Mouse (Mus musculus) erythroid progenitor cell, adult 5-6 weeks (primary cell): ENCODE results near the gene Tmprss11d. TPM values are rescaled to one million over a fixed set of nuclear protein-coding genes. Genes with fewer than 3 reads are reported as not detected.
"Not testable (repeated sequence)": the region's sequence is repeated elsewhere in the genome, so short reads cannot be mapped to it uniquely, and the experiment has no call there.

Experiments used
- ATAC-seq: replicated peaks from 2 replicates; pipeline ENCODE4 v1.8.0; 2016; ENCODE audit warnings: moderate number of reproducible peaks, mild to moderate bottlenecking, moderate TSS enrichment, inconsistent platforms; ENCODE audit not compliant: poor library complexity, low FRiP score, severe bottlenecking
- total RNA-seq, 2 experiments: library from RNA; stranded (forward) in 1 of 2; stranded (reverse) in 1 of 2; fragments of 150-400 nt in 1 of 2; fragments of 186-747, 209-891 nt in 1 of 2; gene quantifications; 2 replicates each; pipeline versions ENCODE4 v1.2.3 to v1.2.4; 2015 to 2017; ENCODE audit warnings: low replicate concordance in 2 of 2

Tmprss11d gene
- total RNA-seq (2015; ENCODE audit: low replicate concordance) (not detected in 2 replicates), total RNA-seq (2017; ENCODE audit: low replicate concordance) (not detected in 2 replicates)

DNA sequence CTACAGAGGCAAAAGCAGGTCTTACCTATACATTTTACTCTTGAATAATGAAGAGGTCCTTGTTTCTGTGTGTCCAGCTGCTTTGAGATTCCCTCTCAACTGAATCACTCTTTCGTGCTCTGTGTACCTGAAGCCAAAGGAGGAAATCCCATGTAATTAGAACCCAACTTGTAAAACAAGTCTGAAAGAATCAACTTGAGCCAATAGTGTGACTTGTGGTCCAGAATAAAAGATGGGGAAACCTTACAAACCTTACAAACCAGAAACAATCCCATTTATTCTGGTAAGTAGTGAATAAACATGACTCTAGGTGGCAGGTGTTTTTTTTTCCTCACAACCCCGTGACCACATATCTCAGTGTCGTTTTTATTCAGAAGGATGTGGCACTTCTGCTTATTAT, at the start of gene Tmprss11d:
Gene Tmprss11d (minus strand): TSS at position 101 of the 400 bp plus-strand sequence.
- ATAC-seq, result no peak

- ATAC-seq, result no peak
These were observed 48.3 kb upstream of the Tmprss11d start for GRCm38 (mm10) chr5:86421323-86422028.

DNA sequence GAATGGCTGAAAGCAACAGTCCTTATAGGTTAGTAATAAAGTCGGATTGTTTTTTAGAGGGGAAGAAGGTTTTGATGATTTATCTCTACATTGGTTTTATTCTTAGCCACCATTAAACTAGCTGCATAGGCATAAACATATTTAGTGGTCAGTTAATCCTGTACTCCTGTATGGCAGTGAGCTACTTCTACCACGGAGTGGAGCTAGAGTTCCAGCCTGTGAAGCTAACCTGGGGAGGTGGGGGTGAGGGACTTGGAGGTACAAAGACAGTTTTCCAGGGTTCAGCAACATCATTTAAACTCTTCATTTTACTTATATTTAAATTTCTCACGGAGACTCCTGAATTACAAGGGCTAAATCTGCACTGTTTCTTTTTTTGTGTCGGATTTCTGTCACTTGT, 46.3 kb upstream of the Tmprss11d start:
- ATAC-seq, result no peak

GRCm38 (mm10) chr5:86414280-86414679, 41.1 kb upstream of the Tmprss11d start:
- no peak for ATAC-seq

- no peak for ATAC-seq
These were observed 37.6 kb upstream of the Tmprss11d start for GRCm38 (mm10) chr5:86410815-86411214.

GRCm38 (mm10) chr5:86407941-86408340, 34.7 kb upstream of the Tmprss11d start:
- ATAC-seq, result no peak

- ATAC-seq, result no peak
These were observed 34.0 kb upstream of the Tmprss11d start for GRCm38 (mm10) chr5:86407191-86407590.

DNA sequence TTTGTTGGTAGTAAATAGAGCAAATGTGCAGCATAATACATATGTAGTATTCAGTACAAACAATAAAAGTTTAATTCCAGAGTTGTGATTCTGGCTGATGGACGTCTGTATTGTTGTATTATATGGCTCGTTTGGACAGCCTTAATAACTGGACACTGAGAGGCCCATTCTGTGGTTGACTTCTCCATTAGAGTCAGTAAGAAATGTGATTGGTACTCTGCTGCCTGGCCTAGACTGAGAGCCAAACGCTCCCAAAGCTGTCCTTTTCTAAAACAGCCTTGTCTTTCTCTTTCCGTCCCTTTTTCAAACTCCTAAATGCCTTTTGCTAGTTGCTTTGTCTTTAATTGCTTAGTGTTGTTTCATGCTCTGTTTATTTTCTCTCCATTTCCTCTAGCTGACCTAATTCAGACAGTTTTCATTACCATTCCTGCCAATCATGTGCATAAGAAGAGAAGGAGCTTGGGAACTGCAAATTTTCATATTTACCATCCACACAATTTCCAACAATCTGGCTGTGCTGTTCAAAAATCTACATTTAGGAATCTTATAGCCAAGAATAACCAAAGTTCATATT, 13.7 kb downstream of the Tmprss11d start:
- ATAC-seq, result no peak

DNA sequence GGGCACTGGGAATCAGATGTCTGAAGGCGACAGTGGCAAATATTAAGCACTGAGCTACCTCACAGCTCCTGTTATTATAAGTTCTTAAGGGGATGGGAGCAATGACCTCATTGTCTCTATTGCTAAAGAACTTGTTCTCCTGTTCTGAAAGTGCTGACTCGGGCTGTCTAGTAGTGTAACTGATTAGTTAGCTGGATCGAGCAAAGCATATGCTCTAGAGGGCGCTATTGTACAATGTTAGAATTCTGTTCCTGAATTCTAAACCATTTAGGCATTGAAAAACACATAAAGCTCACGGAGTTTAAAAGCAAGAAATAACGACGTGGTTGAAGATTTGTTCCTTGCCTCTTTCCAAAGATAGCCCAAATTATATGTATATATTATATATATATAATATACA, 20.3 kb downstream of the Tmprss11d start:
- ATAC-seq, result no peak

DNA sequence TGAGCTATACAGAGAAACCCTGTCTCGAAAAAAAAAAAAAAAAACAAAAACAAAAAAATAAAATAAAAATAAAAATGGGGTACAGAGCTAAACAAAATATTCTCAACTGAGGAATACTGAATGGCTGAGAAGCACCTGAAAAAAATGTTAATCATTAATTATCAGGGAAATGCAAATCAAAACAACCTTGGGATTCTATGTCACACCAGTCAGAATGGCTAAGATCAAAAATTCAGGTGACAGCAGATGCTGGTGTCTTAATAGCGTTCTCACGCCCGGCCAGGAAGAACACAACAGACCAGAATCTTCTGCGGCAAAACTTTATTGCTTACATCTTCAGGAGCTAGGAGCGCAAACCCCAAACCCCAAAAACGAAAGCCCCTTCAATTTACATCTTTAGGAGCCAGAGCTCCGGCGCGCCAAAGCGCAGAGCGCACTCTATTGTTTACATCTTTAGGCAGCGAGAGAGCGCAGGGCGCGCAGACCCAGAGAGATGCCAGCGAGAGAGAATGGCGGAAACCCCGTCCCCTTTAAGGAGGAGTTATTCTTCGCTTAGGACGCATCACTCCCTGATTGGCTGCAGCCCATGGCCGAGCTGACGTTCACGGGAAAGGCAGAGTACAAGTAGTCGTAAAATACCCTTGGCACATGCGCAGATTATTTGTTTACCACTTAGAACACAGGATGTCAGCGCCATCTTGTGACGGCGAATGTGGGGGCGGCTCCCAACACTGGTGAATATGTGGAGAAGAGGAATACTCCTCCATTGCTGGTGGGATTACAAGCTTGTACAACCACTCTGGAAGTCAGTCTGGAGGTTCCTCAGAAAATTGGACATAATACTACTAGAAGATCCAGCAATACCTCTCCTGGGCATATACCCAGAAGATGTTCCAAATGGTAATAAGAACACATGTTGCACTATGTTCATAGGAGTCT, 54.9 kb downstream of the Tmprss11d start:
- not testable (repeated sequence) for ATAC-seq

GRCm38 (mm10) chr5:86306116-86306515, 67.1 kb downstream of the Tmprss11d start:
- no peak for ATAC-seq

DNA sequence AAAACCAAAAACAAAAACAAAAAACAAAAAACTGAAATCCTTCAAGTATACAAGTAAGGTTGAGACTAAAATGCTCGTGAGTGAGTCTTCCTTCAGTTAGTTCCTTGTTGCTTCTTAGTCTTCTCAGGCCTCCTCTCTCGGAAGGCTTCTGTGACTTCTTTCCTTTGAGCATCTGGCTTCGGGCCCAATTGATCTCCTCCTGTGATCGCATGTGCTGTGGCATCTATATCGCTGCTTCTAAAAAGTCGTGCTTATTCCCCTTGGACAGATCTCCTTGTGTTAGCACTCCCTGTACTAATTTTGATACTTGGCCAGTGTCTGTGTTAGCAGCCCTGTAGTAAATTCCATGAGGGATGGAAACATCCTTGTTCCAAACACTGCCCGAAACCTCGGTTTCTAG, 69.3 kb downstream of the Tmprss11d start:
- ATAC-seq, result no peak

GRCm38 (mm10) chr5:86289208-86289607, 84.0 kb downstream of the Tmprss11d start, which contains the start of gene Tmprss11c:
Tmprss11c (minus strand) TSS chr5:86289308.
- ATAC-seq, result no peak

Other genes with a start within 250 kb of the Tmprss11d start
- gene Uba6, start 200.6 kb downstream of the Tmprss11d start, total RNA-seq (2015; ENCODE audit: low replicate concordance), result 10.1 and 13.0 TPM in 2 replicates
- gene Uba6, start 200.6 kb downstream of the Tmprss11d start, total RNA-seq (2017; ENCODE audit: low replicate concordance), result 5.6 and 10.7 TPM in 2 replicates
- gene Gnrhr, start 175.5 kb downstream of the Tmprss11d start, total RNA-seq (2015; ENCODE audit: low replicate concordance), result not detected in 2 replicates
- gene Gnrhr, start 175.5 kb downstream of the Tmprss11d start, total RNA-seq (2017; ENCODE audit: low replicate concordance), result not detected in 2 replicates
- not detected in 2 replicates for gene Tmprss11c, start 84.1 kb downstream of the Tmprss11d start, total RNA-seq (2015; ENCODE audit: low replicate concordance)
- not detected in 2 replicates for gene Tmprss11c, start 84.1 kb downstream of the Tmprss11d start, total RNA-seq (2017; ENCODE audit: low replicate concordance)
- not detected in 2 replicates for gene Tmprss11a, start 95.6 kb upstream of the Tmprss11d start, total RNA-seq (2015; ENCODE audit: low replicate concordance)
- gene Tmprss11a, start 95.6 kb upstream of the Tmprss11d start, total RNA-seq (2017; ENCODE audit: low replicate concordance), result not detected in 2 replicates
- not detected in 2 replicates for gene Tmprss11g, start 145.2 kb upstream of the Tmprss11d start, total RNA-seq (2015; ENCODE audit: low replicate concordance)
- not detected in 2 replicates for gene Tmprss11g, start 145.2 kb upstream of the Tmprss11d start, total RNA-seq (2017; ENCODE audit: low replicate concordance)